Mouse (Mus musculus) C2C12 (cell line): ENCODE results near the gene Ppm1l.

ENCODE experiments used
- CTCF ChIP-seq: IDR thresholded peaks from one replicate; pipeline ENCODE4 v1.5.1; 2011; ENCODE audit not compliant: control insufficient read depth, insufficient read depth, insufficient read length
- MYOG ChIP-seq: IDR thresholded peaks from one replicate; pipeline ENCODE4 v1.6.1; 2011; ENCODE audit not compliant: control insufficient read depth, insufficient read length; ENCODE audit errors: extremely low read depth
- USF1 ChIP-seq: IDR thresholded peaks from one replicate; pipeline ENCODE4 v1.6.1; 2011; ENCODE audit warnings: low read depth, mild to moderate bottlenecking, control low read depth, moderate library complexity

- TF ChIP-seq CTCF (no peak), USF1 (no peak), MYOG (no peak)
Observed at GRCm38 (mm10) chr3:69597211-69597610, 280.6 kb downstream of the Ppm1l start.
